Mouse (Mus musculus): ENCODE results near the gene Hist1h2ac. TPM values are rescaled to one million over a fixed set of nuclear protein-coding genes. Genes with fewer than 3 reads are reported as not detected.
"Not testable (repeated sequence)": the region's sequence is repeated elsewhere in the genome, so short reads cannot be mapped to it uniquely, and the experiment has no call there.

Gene Hist1h2ac
- polyA plus RNA-seq, 1 experiment from 2014 or later = 0.92 TPM

- TF ChIP-seq CTCF (IDR thresholded peaks at IDR 0.05) = no peak
- in situ Hi-C loops (cut with MboI; ENCODE audit: low pct_unique_long_range_greater_than_20kb) = loop anchor here (10.0 kb wide), 2 partner anchors 129 to 1659 kb away; partner anchors contain the start of genes Hist1h2ah, Hist1h2bk and Hist1h3e
- ChIA-PET CTCF (interaction anchor here (1.7 kb wide), 1 partner anchor 61 kb away, joined by 4 read pairs; no protein-coding TSS in a partner anchor), POLR2A (interaction anchor here (1.1 kb wide), 1 partner anchor 9 kb away, joined by 3 read pairs; no protein-coding TSS in a partner anchor)
- H3K27me3 ChIP-seq = no peaks in the 10 kb centered on the region
- ATAC-seq (no peak), DNase-seq (ENCODE audit: low read depth, low spot score) (no peak)
Measured at GRCm38 (mm10) chr13:23693856-23694440, 10.2 kb upstream of the Hist1h2ac start.

GRCm38 (mm10) chr13:23689459-23689858 is 5.7 kb upstream of the Hist1h2ac start:
- ATAC-seq (no peak), DNase-seq (ENCODE audit: low read depth, low spot score) (no peak)
- in situ Hi-C loops (cut with MboI; ENCODE audit: low pct_unique_long_range_greater_than_20kb) = loop anchor here (10.0 kb wide), 1 partner anchor 55 kb away; no protein-coding TSS in a partner anchor
- CTCF ChIA-PET = interaction anchor here (2.7 kb wide), 1 partner anchor 8 kb away, joined by 11 read pairs; no protein-coding TSS in a partner anchor
- H3K27me3 ChIP-seq = no peaks in the 10 kb centered on the region
- POLR2A ChIA-PET = interaction anchor here (0.6 kb wide), 2 partner anchors 8 to 41 kb away, joined by 3 read pairs; partner anchors contain the start of gene Hist1h4c
- no peak for TF ChIP-seq CTCF (IDR thresholded peaks at IDR 0.05)

GRCm38 (mm10) chr13:23688956-23689355 is 5.2 kb upstream of the Hist1h2ac start:
- POLR2A ChIA-PET = interaction anchor here (1.0 kb wide), 1 partner anchor 8 kb away, joined by 4 read pairs; no protein-coding TSS in a partner anchor
- CTCF ChIA-PET = interaction anchor here (0.8 to 2.7 kb wide), 2 partner anchors 8 to 56 kb away, joined by 3 to 11 read pairs; no protein-coding TSS in a partner anchor
- TF ChIP-seq CTCF (IDR thresholded peaks at IDR 0.05) = no peak
- H3K27me3 ChIP-seq = no peaks in the 10 kb centered on the region
- ATAC-seq (no peak), DNase-seq (ENCODE audit: low read depth, low spot score) (no peak)
- in situ Hi-C loops (cut with MboI; ENCODE audit: low pct_unique_long_range_greater_than_20kb) = loop anchor here (10.0 kb wide), 1 partner anchor 54 kb away; no protein-coding TSS in a partner anchor

- CTCF ChIA-PET = interaction anchor here (2.7 kb wide), 1 partner anchor 9 kb away, joined by 11 read pairs; no protein-coding TSS in a partner anchor
Measured at GRCm38 (mm10) chr13:23687907-23688306, 4.2 kb upstream of the Hist1h2ac start.

GRCm38 (mm10) chr13:23687181-23687580 is 3.4 kb upstream of the Hist1h2ac start:
- CTCF ChIA-PET = interaction anchor here (2.7 kb wide), 1 partner anchor 10 kb away, joined by 11 read pairs; no protein-coding TSS in a partner anchor
- POLR2A ChIA-PET = no interaction called here
- no peak for TF ChIP-seq CTCF (IDR thresholded peaks at IDR 0.05)
- H3K27me3 ChIP-seq = no peaks in the 10 kb centered on the region
- DNase-seq (ENCODE audit: low read depth, low spot score) (no peak), ATAC-seq (no peak)
- in situ Hi-C loops (cut with MboI; ENCODE audit: low pct_unique_long_range_greater_than_20kb) = loop anchor here (10.0 kb wide), 1 partner anchor 52 kb away; no protein-coding TSS in a partner anchor

More at GRCm38 (mm10) chr13:23687907-23688306, 4.2 kb upstream of the Hist1h2ac start:
- POLR2A ChIA-PET = no interaction called here
- no peak for TF ChIP-seq CTCF (IDR thresholded peaks at IDR 0.05)
- no peaks in the 10 kb centered on the region for H3K27me3 ChIP-seq
- ATAC-seq (no peak), DNase-seq (ENCODE audit: low read depth, low spot score) (no peak)
- in situ Hi-C loops (cut with MboI; ENCODE audit: low pct_unique_long_range_greater_than_20kb) = loop anchor here (10.0 kb wide), 1 partner anchor 53 kb away; no protein-coding TSS in a partner anchor

- DNase-seq (ENCODE audit: low read depth, low spot score) (no peak), ATAC-seq (no peak)
- CTCF ChIA-PET = interaction anchor here (1.0 to 2.3 kb wide), 3 partner anchors 12 to 55 kb away, joined by 3 to 6 read pairs (median 5); partner anchors contain the start of gene Hist1h4c
- POLR2A ChIA-PET = interaction anchor here (1.1 to 2.3 kb wide), 3 partner anchors 8 to 63 kb away, joined by 3 to 14 read pairs (median 5); partner anchors contain the start of genes Hist1h1e and Hist1h4c
- TF ChIP-seq CTCF (IDR thresholded peaks at IDR 0.05) = no peak
- in situ Hi-C loops (cut with MboI; ENCODE audit: low pct_unique_long_range_greater_than_20kb) = loop anchor here (10.0 kb wide), 1 partner anchor 51 kb away; no protein-coding TSS in a partner anchor
- H3K27me3 ChIP-seq = no peaks in the 10 kb centered on the region
Measured at GRCm38 (mm10) chr13:23685966-23686365, 2.2 kb upstream of the Hist1h2ac start.

GRCm38 (mm10) chr13:23685121-23685861 is 1.5 kb upstream of the Hist1h2ac start:
- H3K27me3 ChIP-seq = no peaks in the 10 kb centered on the region
- TF ChIP-seq CTCF (IDR thresholded peaks at IDR 0.05) = no peak
- no peak for DNase-seq (ENCODE audit: low read depth, low spot score)
- no peak for ATAC-seq
- ChIA-PET CTCF (interaction anchor here (1.0 to 2.3 kb wide), 3 partner anchors 12 to 55 kb away, joined by 3 to 10 read pairs (median 6); no protein-coding TSS in a partner anchor), POLR2A (interaction anchor here (0.6 to 2.4 kb wide), 6 partner anchors 9 to 136 kb away, joined by 3 to 14 read pairs (median 6); partner anchors contain the start of genes Hist1h1e and Hist1h4c)
- in situ Hi-C loops (cut with MboI; ENCODE audit: low pct_unique_long_range_greater_than_20kb) = loop anchor here (10.0 kb wide), 1 partner anchor 50 kb away; no protein-coding TSS in a partner anchor

- H3K27me3 ChIP-seq; DNase-seq (ENCODE audit: low read depth, low spot score): not testable (repeated sequence)
- in situ Hi-C loops (cut with MboI; ENCODE audit: low pct_unique_long_range_greater_than_20kb) = loop anchor here (5.0 to 10.0 kb wide), 2 partner anchors 50 to 97 kb away; no protein-coding TSS in a partner anchor
- ChIA-PET CTCF (interaction anchor here (1.2 to 2.3 kb wide), 6 partner anchors 12 to 1640 kb away, joined by 3 to 10 read pairs (median 5); no protein-coding TSS in a partner anchor), POLR2A (interaction anchor here (0.6 to 2.4 kb wide), 10 partner anchors 13 to 135 kb away, joined by 3 to 14 read pairs (median 4); partner anchors contain the start of genes Hist1h1e and Hist1h4c)
- peak; percentile 26 for ATAC-seq
Measured at GRCm38 (mm10) chr13:23684295-23684945, 672 bp upstream of the Hist1h2ac start.

GRCm38 (mm10) chr13:23682947-23683754 is 597 bp downstream of the Hist1h2ac start:
- CTCF ChIA-PET = interaction anchor here (1.2 to 2.1 kb wide), 4 partner anchors 17 to 1639 kb away, joined by 3 to 9 read pairs (median 4); no protein-coding TSS in a partner anchor
- not testable (repeated sequence) for H3K27me3 ChIP-seq; DNase-seq (ENCODE audit: low read depth, low spot score)
- in situ Hi-C loops (cut with MboI; ENCODE audit: low pct_unique_long_range_greater_than_20kb) = loop anchor here (5.0 to 10.0 kb wide), 2 partner anchors 48 to 96 kb away; no protein-coding TSS in a partner anchor
- peak; percentile 12 for ATAC-seq
- POLR2A ChIA-PET = interaction anchor here (0.7 to 2.4 kb wide), 8 partner anchors 15 to 107 kb away, joined by 3 to 14 read pairs (median 4); partner anchors contain the start of genes Hist1h1e and Hist1h4c

Measured in Patski (cell line).